Mouse (Mus musculus) mesoderm, embryonic 11.5 days (tissue): ENCODE measurements around the gene Foxr1.

Experiments used
- DNase-seq: peaks from one replicate; pipeline ENCODE4 v3.0.0-alpha.2; 2012; ENCODE audit warnings: low read depth, low spot score

Foxr1 gene

GRCm38 (mm10) chr9:44440961-44441360 is at the start of gene Foxr1:
TSS of gene Foxr1 (minus strand) at chr9:44441136.
- no peak for DNase-seq

GRCm38 (mm10) chr9:44490086-44490967 is 49.4 kb upstream of the Foxr1 start:
- no peak for DNase-seq

DNA sequence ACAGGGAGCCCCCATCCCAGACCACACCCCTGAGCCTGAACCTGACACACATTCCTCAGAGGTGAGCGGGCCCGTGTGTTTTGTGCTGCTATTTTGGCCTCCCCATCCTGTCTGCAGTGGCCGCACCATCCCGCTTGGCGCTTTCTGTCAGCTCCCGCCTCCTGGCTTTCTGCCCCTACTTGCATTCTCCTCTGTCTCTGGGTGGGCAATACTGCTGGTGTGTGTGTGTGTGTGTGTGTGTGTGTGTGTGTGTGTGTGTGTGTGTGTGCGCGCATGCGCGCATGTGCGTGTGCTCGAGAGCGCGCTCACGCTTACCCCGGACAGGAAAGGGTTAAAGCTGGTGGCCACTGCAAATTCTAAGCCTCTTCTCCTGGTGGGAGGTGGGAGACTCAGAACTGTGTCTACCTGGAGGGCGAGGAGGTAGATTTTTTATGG is 48.7 kb upstream of the Foxr1 start:
- no peak for DNase-seq

GRCm38 (mm10) chr9:44488855-44489381 is 48.0 kb upstream of the Foxr1 start:
- DNase-seq, result no peak

GRCm38 (mm10) chr9:44488416-44488815 is 47.5 kb upstream of the Foxr1 start:
- no peak for DNase-seq

GRCm38 (mm10) chr9:44487441-44487840 is 46.5 kb upstream of the Foxr1 start:
- no peak for DNase-seq

- no peak for DNase-seq
These were observed 45.9 kb upstream of the Foxr1 start for GRCm38 (mm10) chr9:44486741-44487421.

GRCm38 (mm10) chr9:44486335-44486734 is 45.4 kb upstream of the Foxr1 start:
- no peak for DNase-seq

DNA sequence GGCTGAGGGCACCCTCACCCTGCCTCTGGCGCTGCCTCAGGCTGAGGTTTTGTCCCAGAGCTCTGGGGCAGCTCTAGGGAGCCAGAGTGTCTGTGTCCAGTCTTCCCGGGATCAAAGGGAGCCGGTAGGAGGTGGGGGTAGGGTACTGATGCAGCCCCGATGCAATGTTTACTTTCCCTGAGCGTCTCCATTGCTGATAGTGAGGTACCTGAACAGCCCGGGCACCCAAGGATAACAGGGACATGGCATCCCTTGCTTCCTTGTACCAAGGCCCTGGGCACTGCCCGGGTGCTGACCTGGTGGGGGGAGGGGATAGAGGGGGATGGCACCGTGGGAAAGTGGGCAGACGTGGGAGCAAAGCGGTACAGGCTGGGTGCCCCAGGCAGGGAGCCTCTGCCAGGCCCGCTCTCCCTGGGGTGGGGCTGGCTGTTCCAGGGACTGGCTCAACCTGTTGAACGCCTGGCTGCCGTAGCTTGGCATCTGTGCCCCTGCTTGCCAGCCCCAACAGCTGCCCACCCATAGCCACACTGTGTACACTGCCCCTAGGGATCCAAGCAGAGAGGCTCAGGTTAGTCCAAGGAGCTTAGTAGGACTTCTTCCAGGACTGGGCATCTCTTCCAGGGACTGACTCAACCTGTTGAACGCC is 44.7 kb upstream of the Foxr1 start:
- DNase-seq, result no peak

DNA sequence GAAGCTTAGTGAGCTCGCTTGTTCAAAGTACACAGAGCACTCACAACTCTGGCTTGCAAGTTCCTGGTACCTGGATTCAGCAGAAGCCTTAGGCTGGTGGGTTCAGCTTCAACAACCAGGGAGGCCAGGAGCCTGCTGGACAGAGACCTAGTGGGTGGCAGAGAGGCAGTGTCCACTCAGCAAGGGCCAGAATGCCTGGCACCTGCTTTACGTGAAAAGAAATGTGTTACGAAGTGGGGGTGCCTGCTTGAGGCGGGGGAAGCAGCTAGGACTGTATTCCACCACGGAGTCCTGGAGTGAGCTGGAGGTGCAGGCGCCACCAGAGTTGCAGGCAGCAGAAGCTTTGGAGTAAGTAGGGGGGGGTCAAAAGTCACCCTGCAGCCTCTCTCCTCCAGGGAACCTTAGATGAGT is 44.2 kb upstream of the Foxr1 start:
- no peak for DNase-seq

- DNase-seq, result no peak
These were observed 43.6 kb upstream of the Foxr1 start for GRCm38 (mm10) chr9:44484311-44485104.

DNA sequence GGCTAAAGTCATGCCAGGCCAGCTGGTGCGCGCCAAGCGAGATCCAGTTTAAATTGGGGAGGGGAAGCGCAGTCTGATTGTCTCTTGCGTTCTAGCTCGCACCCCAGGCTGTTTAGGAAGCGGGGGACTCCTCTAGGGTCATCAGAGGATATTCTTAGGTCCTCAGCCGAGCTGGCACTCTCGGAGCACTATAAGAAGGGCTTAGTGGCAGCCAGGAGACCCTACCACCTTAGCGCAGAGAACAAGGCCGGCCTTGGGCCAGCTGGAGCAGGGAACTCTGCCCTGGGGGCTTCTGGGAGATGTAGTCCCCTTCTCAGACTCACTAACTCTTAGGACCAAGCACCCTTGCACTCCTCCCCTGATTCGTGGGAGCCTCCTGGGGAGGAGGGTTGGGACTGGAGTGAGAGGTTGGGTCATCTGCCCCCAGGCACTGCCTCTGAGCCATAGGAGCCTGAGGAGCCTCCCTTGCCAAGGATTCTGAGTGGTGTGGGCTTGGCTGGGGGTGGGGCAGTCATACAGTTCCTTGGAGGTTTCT is 42.6 kb upstream of the Foxr1 start:
- DNase-seq, result peak; percentile 71

- DNase-seq, result no peak
These were observed 42.1 kb upstream of the Foxr1 start for GRCm38 (mm10) chr9:44483041-44483509.

DNA sequence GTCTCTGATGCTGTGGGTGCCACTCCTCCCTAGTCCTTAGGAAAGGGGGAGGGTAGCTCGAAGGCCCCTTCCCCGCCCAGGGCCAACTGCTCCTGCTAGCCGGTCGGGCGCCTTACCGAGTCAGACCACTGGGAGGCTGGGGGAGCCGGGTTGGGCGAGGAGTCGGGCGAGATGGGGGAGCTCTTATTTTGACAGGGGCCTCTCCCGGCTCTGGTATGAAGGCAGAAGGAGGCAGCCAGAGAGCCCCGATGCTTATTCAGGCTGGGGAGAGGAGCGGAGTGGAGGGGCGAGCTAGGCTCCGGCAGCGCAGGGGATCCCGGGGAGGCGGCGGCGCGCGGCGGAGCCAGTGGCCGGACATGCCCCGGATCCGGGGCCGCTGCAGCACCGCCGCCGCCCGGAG is 41.6 kb upstream of the Foxr1 start, which contains the start of gene Bcl9l:
TSS of gene Bcl9l (plus strand) at position 274 of the 400 bp plus-strand sequence.
- peak; percentile 96 for DNase-seq

- DNase-seq, result no peak
These were observed 41.2 kb upstream of the Foxr1 start for GRCm38 (mm10) chr9:44482112-44482511.

DNA sequence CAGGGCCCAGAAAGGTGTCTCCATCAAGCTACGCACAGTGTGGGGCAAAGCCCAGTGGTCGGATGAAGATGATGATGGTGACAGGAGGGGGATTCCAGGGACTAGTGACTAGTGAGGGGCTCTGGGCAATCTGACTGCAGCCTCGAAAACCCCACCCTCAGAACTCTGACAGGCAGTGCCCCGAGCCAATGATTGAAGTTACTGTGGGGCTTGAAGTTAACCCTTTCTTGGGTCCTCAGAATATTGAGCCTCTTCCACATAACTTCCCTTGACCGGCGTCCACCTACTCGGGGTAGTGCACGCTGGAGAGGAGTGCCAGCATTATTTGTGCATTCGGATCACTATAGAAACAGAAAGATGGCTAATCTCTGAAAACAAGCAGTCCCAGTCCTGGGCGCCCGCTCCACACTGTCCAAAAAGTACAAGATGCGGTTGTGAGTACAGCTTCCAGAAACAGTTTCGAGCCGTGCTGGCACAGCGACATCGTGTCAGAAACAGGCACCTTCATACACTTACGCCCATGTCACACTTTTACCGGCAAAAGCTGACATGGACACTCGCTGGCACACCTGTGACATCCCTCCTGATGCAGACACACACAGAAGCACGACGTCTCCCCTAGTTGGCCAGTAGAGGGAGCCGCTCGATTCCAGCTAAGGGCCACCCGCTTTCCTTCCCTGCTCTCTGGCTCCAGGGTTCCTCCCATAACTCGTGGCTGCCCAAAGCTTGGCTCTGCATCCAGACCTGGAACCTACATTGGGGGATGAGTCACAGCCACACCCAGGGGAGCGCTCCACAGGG is 38.9 kb upstream of the Foxr1 start:
- DNase-seq, result peak; percentile 88

GRCm38 (mm10) chr9:44478959-44479605 is 38.1 kb upstream of the Foxr1 start:
- DNase-seq, result peak; percentile 92

DNA sequence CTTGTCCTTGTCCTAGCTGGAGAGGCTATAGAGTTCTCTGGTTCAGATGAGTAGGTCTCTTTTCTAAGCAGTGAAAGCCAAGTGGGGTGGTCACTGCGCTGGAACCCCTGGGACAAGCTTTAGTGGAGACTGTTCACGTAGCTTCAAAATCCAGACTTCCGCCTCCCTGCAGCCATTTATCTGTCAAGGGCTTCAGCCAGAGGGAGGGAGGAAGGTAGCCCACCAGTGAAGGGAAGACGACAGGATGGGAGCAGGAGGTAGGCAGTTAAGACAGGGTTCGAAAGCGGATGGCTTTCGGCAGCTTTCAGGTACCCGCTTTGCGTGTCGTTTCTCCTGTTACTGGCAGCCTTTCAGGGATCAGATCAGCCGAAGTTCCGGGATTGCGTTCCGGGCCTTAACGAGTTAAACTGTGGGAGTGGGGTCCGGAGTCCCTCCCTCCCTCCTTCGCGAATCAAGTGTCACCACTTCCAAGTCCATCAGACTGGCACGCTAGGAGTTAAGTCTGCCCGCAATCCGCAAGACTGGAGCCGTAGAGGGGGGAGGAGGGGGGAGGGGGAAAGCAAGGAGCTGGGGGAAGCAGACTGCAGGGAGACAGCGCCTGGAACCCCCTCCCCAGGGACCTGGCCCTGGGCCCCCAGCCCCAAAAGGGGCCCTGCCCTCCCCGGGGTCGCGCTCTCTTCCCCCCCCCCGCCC is 37.4 kb upstream of the Foxr1 start:
- peak; percentile 95 for DNase-seq
